Mouse (Mus musculus) cerebellum, adult 11-12 months (tissue): ENCODE measurements around the gene Myh7.

ENCODE experiments used
- DNase-seq: peaks from one replicate; pipeline ENCODE4 v3.0.0; 2022

Gene Myh7

GRCm38 (mm10) chr14:54941024-54941978 is 53.1 kb downstream of the Myh7 start:
- DNase-seq: no peak

DNA sequence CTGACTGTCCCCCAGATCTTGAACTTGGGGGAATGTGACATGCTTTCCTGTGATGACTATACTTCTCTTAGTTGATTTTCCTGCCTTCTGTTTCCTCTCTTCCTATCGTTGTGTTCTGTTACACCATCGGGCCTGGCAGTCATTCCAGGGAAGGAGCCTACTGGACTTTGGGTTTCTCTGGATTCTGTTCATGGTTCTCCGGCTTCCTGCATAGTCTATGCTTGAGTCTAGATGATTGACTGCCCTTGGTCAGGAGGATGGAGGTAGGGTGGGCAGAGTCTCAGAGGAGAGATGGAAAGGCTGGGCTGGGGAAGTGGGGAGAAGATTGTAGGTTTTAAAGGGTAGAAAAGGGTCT is 54.3 kb downstream of the Myh7 start:
- DNase-seq: no peak

GRCm38 (mm10) chr14:54939434-54940175 is 54.8 kb downstream of the Myh7 start:
- DNase-seq: peak; percentile 45

GRCm38 (mm10) chr14:54938431-54939219 is 55.8 kb downstream of the Myh7 start:
- no peak for DNase-seq

DNA sequence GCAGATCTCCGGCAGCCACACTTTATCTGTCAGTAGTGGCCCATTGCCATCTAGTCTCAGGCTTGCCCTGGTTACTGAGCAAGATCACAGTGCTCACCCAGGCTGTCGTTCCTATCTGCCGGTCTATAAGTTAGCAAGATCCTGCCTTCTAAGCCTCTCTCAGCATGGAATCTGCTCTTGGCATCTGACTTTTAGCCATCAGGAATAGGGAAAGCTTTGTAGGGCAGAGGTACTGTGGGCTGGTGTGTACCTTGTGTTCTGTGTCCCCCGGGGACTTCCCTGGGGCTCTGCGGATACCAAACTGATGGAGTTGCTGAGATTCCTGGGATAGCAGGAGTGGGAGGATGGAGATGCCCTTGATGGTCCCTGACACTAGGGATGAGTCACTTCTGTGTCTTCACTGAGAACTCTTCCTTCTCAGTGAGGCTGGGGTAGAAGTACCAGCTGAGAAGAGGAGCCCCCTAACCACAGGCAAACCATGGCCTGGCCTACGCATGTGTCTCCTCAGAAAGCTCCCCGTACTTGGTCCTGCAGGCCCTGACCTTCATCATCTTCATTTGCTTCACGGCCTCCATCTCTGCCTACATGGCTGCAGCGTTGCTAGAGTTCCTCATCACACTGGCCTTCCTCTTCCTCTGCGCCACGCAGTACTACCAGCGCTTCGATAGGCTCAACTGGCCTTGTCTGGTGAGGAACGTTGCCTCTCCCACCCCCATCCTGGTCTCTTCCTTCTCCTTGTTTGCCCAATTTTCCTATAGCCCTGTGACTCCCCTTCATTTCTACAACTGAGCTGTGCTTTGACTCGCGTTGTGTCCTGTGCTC is 56.9 kb downstream of the Myh7 start:
- no peak for DNase-seq

DNA sequence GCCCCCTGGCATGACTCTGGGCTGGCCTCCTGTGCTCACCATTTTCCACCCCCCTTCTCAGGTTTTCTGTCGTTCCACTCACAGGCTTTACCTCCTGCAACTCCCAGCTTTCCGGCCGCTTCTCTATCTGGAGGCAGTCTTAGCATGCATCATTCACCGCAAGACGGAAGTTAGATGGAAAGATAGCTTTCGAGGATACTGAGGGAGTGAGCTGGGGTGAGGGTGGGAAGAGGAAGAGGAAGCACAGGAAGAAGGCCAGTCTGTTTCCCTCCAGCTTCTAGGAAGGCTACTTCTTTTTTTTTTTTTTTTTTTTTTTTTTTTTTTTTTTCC is 57.6 kb downstream of the Myh7 start:
- DNase-seq: no peak

DNA sequence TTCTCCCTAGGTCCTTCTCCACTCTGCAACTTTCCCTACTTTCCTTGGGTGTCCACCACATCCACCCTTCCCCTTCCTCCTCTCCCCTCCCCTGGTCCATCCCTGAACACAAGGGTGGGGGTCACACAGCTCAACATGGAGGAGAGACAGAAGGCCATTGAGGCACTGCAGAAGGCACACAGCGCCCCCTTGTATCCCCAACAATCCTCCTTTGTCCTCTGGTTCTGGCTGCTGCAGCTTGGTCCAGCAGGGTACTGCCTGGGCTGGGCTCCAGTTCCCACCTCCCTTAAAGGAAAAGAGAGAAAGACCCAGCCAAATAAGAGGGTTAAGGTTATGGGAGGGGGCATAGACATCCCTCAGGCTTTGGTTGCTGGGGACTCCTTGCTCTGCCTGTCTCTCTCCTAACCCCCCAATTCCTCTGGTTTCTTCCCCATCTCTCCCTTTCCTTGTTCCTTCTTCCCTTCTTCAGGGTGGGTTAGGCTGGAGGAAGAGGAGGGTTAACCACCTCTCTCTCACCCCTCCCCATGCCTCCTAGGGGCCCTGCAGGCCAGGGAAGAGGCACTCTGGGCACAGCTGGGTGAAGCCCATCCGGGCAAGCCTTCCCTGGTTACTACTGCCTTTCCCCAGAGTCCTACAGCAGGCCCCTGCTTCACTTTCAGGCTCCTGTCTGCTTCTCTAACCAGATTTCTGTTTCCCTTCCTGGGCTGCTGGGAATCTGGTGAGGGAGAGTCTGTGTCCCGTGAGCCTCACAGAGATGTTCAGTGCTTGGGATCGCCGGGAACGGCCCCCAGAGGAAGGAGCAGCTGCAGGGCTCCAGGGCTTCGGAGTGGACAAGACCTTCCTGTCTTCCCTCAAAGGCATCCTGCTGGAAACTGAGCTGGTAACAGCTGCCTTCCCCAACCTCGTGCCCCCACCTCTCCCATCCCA is 58.3 kb downstream of the Myh7 start, which contains the start of gene Cmtm5:
TSS of gene Cmtm5 (plus strand) at position 358 of the 927 bp plus-strand sequence.
- peak; percentile 64 for DNase-seq

GRCm38 (mm10) chr14:54932645-54933150 is 61.7 kb downstream of the Myh7 start, which contains the start of gene Il25:
Il25 (plus strand) TSS chr14:54932695.
- no peak for DNase-seq

DNA sequence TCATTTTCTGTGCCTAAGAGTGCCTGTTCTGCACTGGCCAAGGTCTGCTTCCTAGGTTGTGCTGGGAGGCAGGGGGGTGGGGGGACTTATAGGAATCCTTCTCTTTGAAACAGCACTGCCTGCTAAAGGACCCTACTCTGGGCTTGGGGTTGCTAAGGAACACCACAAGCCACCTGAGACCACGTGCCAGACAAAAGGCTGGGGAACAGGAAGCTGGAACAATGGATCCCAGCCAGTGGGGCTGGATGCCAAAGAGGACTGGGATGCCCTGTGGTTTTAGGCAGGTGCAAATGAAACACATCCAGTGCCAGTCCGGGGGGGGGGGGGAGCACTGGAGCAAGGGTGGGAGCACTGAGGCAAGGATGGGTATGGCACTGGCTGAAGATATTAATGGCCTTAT is 64.0 kb downstream of the Myh7 start:
- no peak for DNase-seq

GRCm38 (mm10) chr14:54929801-54930200 is 64.6 kb downstream of the Myh7 start:
- no peak for DNase-seq

GRCm38 (mm10) chr14:54927296-54927695 is 67.1 kb downstream of the Myh7 start:
- no peak for DNase-seq

- no peak for DNase-seq
Observed at GRCm38 (mm10) chr14:54926401-54927158, 67.8 kb downstream of the Myh7 start.

DNA sequence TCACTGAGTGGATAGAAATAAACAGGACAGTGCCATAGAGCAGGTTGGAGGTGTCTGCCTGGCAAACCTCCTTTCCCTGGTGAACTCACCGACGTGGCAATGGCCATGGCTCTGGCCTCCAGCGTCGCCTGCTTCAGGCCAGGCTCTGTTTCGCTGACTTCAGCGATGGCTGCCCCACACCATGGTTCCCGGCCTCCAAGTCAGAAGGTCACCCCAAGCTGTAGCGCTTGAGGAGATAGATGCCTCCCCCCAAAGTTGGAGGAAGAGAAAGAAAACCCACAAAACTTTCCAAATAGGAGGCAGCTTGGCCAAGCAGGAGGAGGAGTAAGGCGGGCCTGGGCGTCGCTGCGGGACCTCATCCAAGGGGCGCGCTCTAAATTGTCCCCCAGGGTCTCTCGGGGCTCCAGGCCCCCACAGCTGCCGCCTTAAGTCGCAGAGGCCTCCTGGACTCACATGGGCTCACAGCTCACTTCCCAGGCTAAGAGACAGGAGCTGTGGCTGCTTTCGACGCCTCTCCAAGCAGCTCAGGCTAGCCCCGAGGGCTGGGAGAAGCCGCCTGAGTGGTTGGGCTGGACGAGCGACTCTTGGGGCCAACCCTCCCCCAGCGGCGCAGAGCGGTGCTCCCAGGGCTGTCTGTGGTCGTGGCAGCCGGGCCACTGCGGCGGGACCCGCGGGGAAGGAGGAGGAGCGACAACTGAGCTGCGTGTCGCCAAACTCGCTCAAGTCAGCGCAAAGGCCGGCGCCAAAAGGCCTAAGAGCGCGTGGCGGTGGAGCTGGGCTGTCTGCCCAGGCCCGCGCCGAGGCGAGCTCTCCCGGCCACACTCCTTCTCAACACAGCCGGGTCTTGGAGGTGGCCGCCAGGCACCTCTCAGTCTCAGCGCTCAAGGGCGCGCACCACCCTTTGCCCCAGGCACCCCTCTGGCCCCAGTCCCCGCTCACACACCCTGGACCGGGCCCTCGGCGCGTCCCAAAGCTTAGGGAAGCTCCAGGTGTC is 68.8 kb downstream of the Myh7 start, which contains the start of gene Efs:
TSS of gene Efs (minus strand) at position 778 of the 994 bp plus-strand sequence.
- peak; percentile 46 for DNase-seq

DNA sequence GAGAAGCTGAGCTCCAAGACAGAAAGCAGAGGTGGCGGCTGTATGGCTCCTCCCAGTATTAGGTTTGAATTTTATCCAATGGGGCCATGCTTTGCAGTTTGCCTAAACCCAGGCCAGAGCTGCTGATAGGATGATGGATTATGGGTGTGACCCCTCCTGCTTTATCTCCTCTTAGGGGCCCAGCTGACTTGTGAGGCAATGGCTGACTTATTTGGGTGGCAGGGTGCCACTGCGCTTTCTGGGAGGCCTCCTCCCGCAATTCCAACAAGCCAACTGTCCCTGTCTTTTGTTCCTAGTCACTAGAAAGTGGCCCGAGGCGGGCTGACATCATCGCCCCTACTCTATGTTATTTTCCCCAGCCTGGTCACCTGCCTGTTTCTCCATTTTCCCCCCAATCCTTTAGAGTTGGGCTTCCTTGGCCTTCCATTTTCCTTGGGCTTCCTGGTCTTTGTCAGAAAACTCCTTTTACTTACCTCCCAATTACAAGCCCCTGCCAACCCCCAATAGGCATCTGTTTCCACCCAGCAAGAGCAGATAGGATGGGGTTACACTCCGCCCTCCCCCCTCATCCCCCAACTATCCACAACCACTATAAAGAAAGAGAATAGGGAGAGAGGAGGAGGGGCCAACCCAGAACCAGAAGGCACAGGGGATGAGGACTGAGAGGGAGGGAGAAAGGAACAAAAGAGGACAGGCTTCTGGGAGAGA is 69.6 kb downstream of the Myh7 start:
- no peak for DNase-seq
